Mouse (Mus musculus) cortical plate, adult 2 months (tissue): ENCODE results near the gene Gm10401. TPM values are rescaled to one million over a fixed set of nuclear protein-coding genes. Genes with fewer than 3 reads are reported as not detected.

ENCODE experiments used
- H3K27ac ChIP-seq: fragments of 200-500 bp; 2 replicates; pipeline ENCODE4 v1.5.1; 2012; ENCODE audit warnings: low read length, control low read depth, inconsistent platforms; ENCODE audit not compliant: insufficient read depth
- H3K4me1 ChIP-seq: fragments of 200-500 bp; 2 replicates; pipeline ENCODE4 v1.6.1; 2011; ENCODE audit warnings: low read length; ENCODE audit not compliant: control insufficient read depth, insufficient read depth
- H3K4me3 ChIP-seq: fragments of 200-500 bp; 2 replicates; pipeline ENCODE4 v1.5.1; 2011; ENCODE audit warnings: mild to moderate bottlenecking, low read length, control low read depth; ENCODE audit not compliant: insufficient read depth
- CTCF ChIP-seq: fragments of 200-500 bp; IDR thresholded peaks from 2 replicates; pipeline ENCODE4 v1.5.1; 2011; ENCODE audit warnings: mild to moderate bottlenecking, control low read depth, low read length; ENCODE audit not compliant: insufficient read depth; ENCODE audit errors: extremely low read depth
- POLR2A ChIP-seq: fragments of 200-500 bp; IDR thresholded peaks from 2 replicates; pipeline ENCODE4 v1.6.1; 2011; ENCODE audit warnings: mild to moderate bottlenecking, low read length, control low read depth; ENCODE audit not compliant: insufficient read depth; ENCODE audit errors: extremely low read depth
- polyA plus RNA-seq: library from polyadenylated mRNA; depleted of rRNA; stranded (reverse); fragments of >200 nt; gene quantifications from 2 replicates; pipeline ENCODE4 v1.2.3, GENCODE M21; 2012

The Gm10401 gene
- polyA plus RNA-seq, 1 experiment, result not detected

GRCm38 (mm10) chr5:115100473-115100872 lies 2.4 kb upstream of the Gm10401 start:
- H3K27ac ChIP-seq, result no peak overlapping the region
- no peaks in the 10 kb centered on the region for H3K4me1 ChIP-seq
- H3K4me3 ChIP-seq, result no peak overlapping the region
- TF ChIP-seq POLR2A, result no peak
- no peak for TF ChIP-seq CTCF

- no peak for TF ChIP-seq POLR2A
- TF ChIP-seq CTCF, result no peak
- no peaks in the 10 kb centered on the region for H3K4me1 ChIP-seq
- H3K27ac ChIP-seq, result no peak overlapping the region
- no peak overlapping the region for H3K4me3 ChIP-seq
Observed at GRCm38 (mm10) chr5:115099991-115100390, 1.9 kb upstream of the Gm10401 start.

- Histone ChIP-seq H3K27ac (no peak overlapping the region), H3K4me1 (no peaks in the 10 kb centered on the region), H3K4me3 (no peak overlapping the region)
- TF ChIP-seq CTCF (no peak), POLR2A (no peak)
Observed at GRCm38 (mm10) chr5:115099530-115099929, 1.4 kb upstream of the Gm10401 start.

- no peak overlapping the region for H3K27ac ChIP-seq
- TF ChIP-seq CTCF (no peak), POLR2A (no peak)
- no peak overlapping the region for H3K4me3 ChIP-seq
- H3K4me1 ChIP-seq, result peaks cover 5% of the 10 kb centered on the region
Observed at GRCm38 (mm10) chr5:115091776-115092175, 6.3 kb downstream of the Gm10401 start.

GRCm38 (mm10) chr5:115091015-115091414 lies 7.1 kb downstream of the Gm10401 start:
- H3K27ac ChIP-seq, result no peak overlapping the region
- no peak for TF ChIP-seq CTCF
- TF ChIP-seq POLR2A, result no peak
- H3K4me1 ChIP-seq, result peaks cover 5% of the 10 kb centered on the region
- H3K4me3 ChIP-seq, result no peak overlapping the region

- TF ChIP-seq POLR2A (no peak), CTCF (no peak)
- no peak overlapping the region for H3K4me3 ChIP-seq
- no peak overlapping the region for H3K27ac ChIP-seq
- peaks cover 5% of the 10 kb centered on the region for H3K4me1 ChIP-seq
Observed at GRCm38 (mm10) chr5:115089592-115090268, 8.4 kb downstream of the Gm10401 start.

GRCm38 (mm10) chr5:115085675-115086074 lies 12.4 kb downstream of the Gm10401 start:
- TF ChIP-seq CTCF (no peak), POLR2A (no peak)
- H3K4me3 ChIP-seq, result no peak overlapping the region
- no peak overlapping the region for H3K27ac ChIP-seq
- H3K4me1 ChIP-seq, result no peaks in the 10 kb centered on the region

- Histone ChIP-seq H3K4me1 (no peaks in the 10 kb centered on the region), H3K4me3 (no peak overlapping the region), H3K27ac (no peak overlapping the region)
- TF ChIP-seq POLR2A (no peak), CTCF (no peak)
Observed at GRCm38 (mm10) chr5:115083492-115083891, 14.6 kb downstream of the Gm10401 start.

- H3K4me3 ChIP-seq, result no peak overlapping the region
- no peaks in the 10 kb centered on the region for H3K4me1 ChIP-seq
- H3K27ac ChIP-seq, result no peak overlapping the region
- no peak for TF ChIP-seq POLR2A
- no peak for TF ChIP-seq CTCF
Observed at GRCm38 (mm10) chr5:115081636-115082035, 16.5 kb downstream of the Gm10401 start.

GRCm38 (mm10) chr5:115076144-115076901 lies 21.8 kb downstream of the Gm10401 start:
- Histone ChIP-seq H3K4me3 (no peak overlapping the region), H3K4me1 (peaks cover 3% of the 10 kb centered on the region), H3K27ac (no peak overlapping the region)
- TF ChIP-seq CTCF (peak; percentile 67), POLR2A (no peak)
